Mouse (Mus musculus): ENCODE results near the gene Gm40193.

The Gm40193 gene

GRCm38 (mm10) chr11:70520178-70520769, 12.5 kb downstream of the Gm40193 start:
- ChIA-PET POLR2A (interaction anchor here (0.5 to 2.4 kb wide), 31 partner anchors 10 to 1336 kb away, joined by 3 to 13 read pairs (median 4); partner anchors contain the start of genes Arrb2 (in 3 of the 4), Rnf167 (in 3 of the 4), 4930544D05Rik (in 2 of the 4) and Slc25a11 (in 2 of the 4)), CTCF (interaction anchor here (0.5 to 5.1 kb wide), 20 partner anchors 9 to 410 kb away, joined by 3 to 19 read pairs (median 3); partner anchors contain the start of gene Arrb2 (in 1 of the 4))

- POLR2A ChIA-PET: interaction anchor here (0.6 to 2.4 kb wide), 21 partner anchors 9 to 213 kb away, joined by 3 to 12 read pairs (median 4); partner anchors contain the start of genes Arrb2 (in 2 of the 4), Rnf167 (in 2 of the 4), Slc25a11 (in 2 of the 4) and 4930544D05Rik (in 1 of the 4)
- CTCF ChIA-PET: interaction anchor here (0.6 to 5.1 kb wide), 15 partner anchors 9 to 503 kb away, joined by 3 to 19 read pairs (median 3); partner anchors contain the start of genes Acadvl (in 1 of the 4) and Arrb2 (in 1 of the 4)
These were observed 13.8 kb downstream of the Gm40193 start, which contains the start of gene Gltpd2 for GRCm38 (mm10) chr11:70518923-70519322. Gene Gltpd2, plus strand, starts transcription at chr11:70519196.

- ChIA-PET POLR2A (interaction anchor here in 3 of 4 experiments (0.6 to 2.4 kb wide), 11 partner anchors 8 to 170 kb away, joined by 3 to 12 read pairs (median 4); partner anchors contain the start of genes Pld2 (in 1 of the 3), Rnf167 (in 1 of the 3) and Slc25a11 (in 1 of the 3)), CTCF (interaction anchor here (0.6 to 5.1 kb wide), 8 partner anchors 12 to 288 kb away, joined by 3 to 19 read pairs (median 3); no protein-coding TSS in a partner anchor)
These were observed 14.3 kb downstream of the Gm40193 start for GRCm38 (mm10) chr11:70518436-70518835.

GRCm38 (mm10) chr11:70516352-70516751, 16.4 kb downstream of the Gm40193 start:
- POLR2A ChIA-PET: interaction anchor here in 1 of 4 experiments (1.5 kb wide), 1 partner anchor 9 kb away, joined by 3 read pairs; the partner anchor contains the start of gene Psmb6
- CTCF ChIA-PET: interaction anchor here in 3 of 4 experiments (0.6 to 5.1 kb wide), 6 partner anchors 104 to 261 kb away, joined by 3 to 19 read pairs (median 5); no protein-coding TSS in a partner anchor

- ChIA-PET POLR2A (interaction anchor here in 3 of 4 experiments (0.6 to 2.3 kb wide), 4 partner anchors 11 to 263 kb away, joined by 3 to 9 read pairs (median 4); partner anchors contain the start of genes Psmb6 (in 1 of the 3) and Spag7 (in 1 of the 3)), CTCF (interaction anchor here in 2 of 4 experiments (0.5 to 1.9 kb wide), 7 partner anchors 9 to 133 kb away, joined by 3 to 6 read pairs (median 4); partner anchors contain the start of genes Med11 (in 1 of the 2), Psmb6 (in 1 of the 2), Rnf167 (in 1 of the 2) and Slc25a11 (in 1 of the 2))
These were observed 18.5 kb downstream of the Gm40193 start, which contains the start of gene Vmo1 for GRCm38 (mm10) chr11:70514288-70514687. Gene Vmo1, minus strand, starts transcription at chr11:70514616.

GRCm38 (mm10) chr11:70513520-70513919, 19.2 kb downstream of the Gm40193 start:
- ChIA-PET POLR2A (interaction anchor here in 3 of 4 experiments (0.6 to 2.3 kb wide), 6 partner anchors 12 to 263 kb away, joined by 3 to 9 read pairs (median 3); partner anchors contain the start of genes Arrb2 (in 1 of the 3), Psmb6 (in 1 of the 3) and Spag7 (in 1 of the 3)), CTCF (interaction anchor here in 2 of 4 experiments (1.0 to 1.9 kb wide), 8 partner anchors 9 to 133 kb away, joined by 3 to 6 read pairs (median 4); partner anchors contain the start of genes Med11 (in 1 of the 2), Psmb6 (in 1 of the 2), Rnf167 (in 1 of the 2) and Slc25a11 (in 1 of the 2))

GRCm38 (mm10) chr11:70512709-70513342, 19.9 kb downstream of the Gm40193 start:
- POLR2A ChIA-PET: interaction anchor here in 2 of 4 experiments (1.1 to 2.3 kb wide), 4 partner anchors 12 to 156 kb away, joined by 3 to 9 read pairs (median 3); partner anchors contain the start of genes Arrb2 (in 1 of the 2), Psmb6 (in 1 of the 2) and Spag7 (in 1 of the 2)
- CTCF ChIA-PET: interaction anchor here in 2 of 4 experiments (1.0 to 1.9 kb wide), 6 partner anchors 8 to 134 kb away, joined by 3 to 5 read pairs (median 4); partner anchors contain the start of genes Med11 (in 1 of the 2), Rnf167 (in 1 of the 2), Slc25a11 (in 1 of the 2) and Tm4sf5 (in 1 of the 2)

- POLR2A ChIA-PET: interaction anchor here in 2 of 4 experiments (0.6 to 1.8 kb wide), 5 partner anchors 14 to 501 kb away, joined by 3 to 5 read pairs (median 3); partner anchors contain the start of genes Pld2 (in 1 of the 2) and Psmb6 (in 1 of the 2)
- CTCF ChIA-PET: interaction anchor here (0.6 to 3.4 kb wide), 6 partner anchors 80 to 1777 kb away, joined by 3 to 12 read pairs (median 4); partner anchors contain the start of genes Arrb2 (in 1 of the 4) and Slc2a4 (in 1 of the 4)
These were observed 20.9 kb downstream of the Gm40193 start for GRCm38 (mm10) chr11:70511825-70512224.

- POLR2A ChIA-PET: interaction anchor here in 3 of 4 experiments (0.5 to 2.8 kb wide), 10 partner anchors 9 to 210 kb away, joined by 3 to 12 read pairs (median 3); partner anchors contain the start of genes Psmb6 (in 2 of the 3), Gltpd2 (in 1 of the 3) and Pld2 (in 1 of the 3)
- CTCF ChIA-PET: interaction anchor here (0.6 to 3.4 kb wide), 11 partner anchors 59 to 584 kb away, joined by 3 to 12 read pairs (median 4); partner anchors contain the start of genes Arrb2 (in 1 of the 4), Med11 (in 1 of the 4), Slc16a11 (in 1 of the 4) and Slc2a4 (in 1 of the 4)
These were observed 21.5 kb downstream of the Gm40193 start for GRCm38 (mm10) chr11:70511242-70511641.

- ChIA-PET POLR2A (interaction anchor here in 3 of 4 experiments (0.5 to 2.8 kb wide), 10 partner anchors 9 to 158 kb away, joined by 3 to 12 read pairs (median 3); partner anchors contain the start of genes Gltpd2 (in 2 of the 3), 4930544D05Rik (in 1 of the 3) and Psmb6 (in 1 of the 3)), CTCF (interaction anchor here (0.6 to 3.4 kb wide), 21 partner anchors 10 to 736 kb away, joined by 3 to 12 read pairs (median 4); partner anchors contain the start of genes Arrb2 (in 2 of the 4), Med11 (in 1 of the 4) and Psmb6 (in 1 of the 4))
These were observed 22.8 kb downstream of the Gm40193 start for GRCm38 (mm10) chr11:70509753-70510564.

- POLR2A ChIA-PET: interaction anchor here in 3 of 4 experiments (0.5 to 1.1 kb wide), 4 partner anchors 34 to 75 kb away, joined by 3 to 4 read pairs (median 3); partner anchors contain the start of gene Arrb2 (in 1 of the 3)
- CTCF ChIA-PET: interaction anchor here (0.6 to 1.4 kb wide), 14 partner anchors 11 to 325 kb away, joined by 3 to 10 read pairs (median 4); partner anchors contain the start of genes Arrb2 (in 1 of the 4), Med11 (in 1 of the 4) and Psmb6 (in 1 of the 4)
These were observed 25.7 kb downstream of the Gm40193 start for GRCm38 (mm10) chr11:70506962-70507515.

GRCm38 (mm10) chr11:70506385-70506784, 26.4 kb downstream of the Gm40193 start:
- CTCF ChIA-PET: interaction anchor here (0.6 to 1.4 kb wide), 11 partner anchors 12 to 324 kb away, joined by 3 to 10 read pairs (median 4); partner anchors contain the start of genes Arrb2 (in 1 of the 4), Med11 (in 1 of the 4) and Psmb6 (in 1 of the 4)
- POLR2A ChIA-PET: interaction anchor here (0.5 to 1.1 kb wide), 6 partner anchors 33 to 338 kb away, joined by 3 to 4 read pairs (median 3); partner anchors contain the start of genes Arrb2 (in 1 of the 4) and Rabep1 (in 1 of the 4)

GRCm38 (mm10) chr11:70504970-70505369, 27.8 kb downstream of the Gm40193 start, which contains the start of gene Tm4sf5:
Gene Tm4sf5, plus strand, starts transcription at chr11:70505244.
- CTCF ChIA-PET: interaction anchor here (0.5 to 1.2 kb wide), 11 partner anchors 9 to 1561 kb away, joined by 3 to 8 read pairs (median 3); partner anchors contain the start of genes Slc16a11 (in 1 of the 4) and Vmo1 (in 1 of the 4)
- POLR2A ChIA-PET: interaction anchor here (0.5 to 1.8 kb wide), 13 partner anchors 13 to 467 kb away, joined by 3 to 16 read pairs (median 3); partner anchors contain the start of genes Arrb2 (in 1 of the 4), Med11 (in 1 of the 4), Pelp1 (in 1 of the 4) and Psmb6 (in 1 of the 4)

GRCm38 (mm10) chr11:70502018-70502417, 30.7 kb downstream of the Gm40193 start:
- ChIA-PET POLR2A (interaction anchor here in 1 of 4 experiments (0.9 kb wide), 1 partner anchor 145 kb away, joined by 3 read pairs; the partner anchor contains the start of genes Rnf167 and Slc25a11), CTCF (interaction anchor here in 1 of 4 experiments (1.4 kb wide), 1 partner anchor 13 kb away, joined by 4 read pairs; no protein-coding TSS in a partner anchor)

- CTCF ChIA-PET: interaction anchor here in 2 of 4 experiments (0.9 to 1.0 kb wide), 2 partner anchors 68 to 82 kb away, joined by 3 read pairs; partner anchors contain the start of gene Arrb2 (in 1 of the 2)
These were observed 32.3 kb downstream of the Gm40193 start for GRCm38 (mm10) chr11:70500476-70500812.

More at GRCm38 (mm10) chr11:70500476-70500812, 32.3 kb downstream of the Gm40193 start:
- POLR2A ChIA-PET: no interaction called here

Data from embryonic stem cell, embryonic (primary cell).